Mouse (Mus musculus): ENCODE results near the gene Col6a4.

Gene Col6a4

GRCm38 (mm10) chr9:105967976-105968375, 128.6 kb downstream of the Col6a4 start:
- no peak for DNase-seq (ENCODE audit: extremely low spot score, low spot score)

GRCm38 (mm10) chr9:105960533-105960932, 136.1 kb downstream of the Col6a4 start, which contains the start of gene Col6a5:
Gene Col6a5, minus strand, starts transcription at chr9:105960643.
- no peak for DNase-seq (ENCODE audit: extremely low spot score, low spot score)

GRCm38 (mm10) chr9:105959116-105959515, 137.5 kb downstream of the Col6a4 start:
- no peak for DNase-seq (ENCODE audit: extremely low spot score, low spot score)

- no peak for DNase-seq (ENCODE audit: extremely low spot score, low spot score)
Observed at GRCm38 (mm10) chr9:105949755-105950154, 146.8 kb downstream of the Col6a4 start.

GRCm38 (mm10) chr9:105947577-105947976, 149.0 kb downstream of the Col6a4 start:
- DNase-seq (ENCODE audit: extremely low spot score, low spot score): no peak

Data from neural tube, embryonic 10.5 days (tissue).